Mouse (Mus musculus) myocyte (in vitro differentiated cells): ENCODE measurements around the gene Uqcrc2. TPM values are rescaled to one million over a fixed set of nuclear protein-coding genes. Genes with fewer than 3 reads are reported as not detected.

Source experiments
- H3K27me3 ChIP-seq: one replicate; pipeline ENCODE4 v1.6.1; 2011; ENCODE audit not compliant: control insufficient read depth, insufficient read depth, insufficient read length
- H3K36me3 ChIP-seq: one replicate; pipeline ENCODE4 v1.6.1; 2011; ENCODE audit not compliant: control insufficient read depth, insufficient read depth
- H3K4me2 ChIP-seq: one replicate; pipeline ENCODE4 v1.6.1; 2011; ENCODE audit warnings: low read depth, control low read depth
- H3K4me3 ChIP-seq: one replicate; pipeline ENCODE4 v1.5.1; 2011; ENCODE audit warnings: mild to moderate bottlenecking, control low read depth, moderate library complexity
- H3K79me2 ChIP-seq: one replicate; pipeline ENCODE4 v1.6.1; 2011; ENCODE audit not compliant: control insufficient read depth, insufficient read depth
- H3ac ChIP-seq: one replicate; pipeline ENCODE4 v1.6.1; 2011; ENCODE audit not compliant: control insufficient read depth, insufficient read length
- CEBPB ChIP-seq: IDR thresholded peaks from 2 replicates; pipeline ENCODE4 v1.6.1; 2011; ENCODE audit warnings: mild to moderate bottlenecking, moderate library complexity; ENCODE audit not compliant: poor library complexity, insufficient read depth, severe bottlenecking
- E2F4 ChIP-seq: IDR thresholded peaks from one replicate; pipeline ENCODE4 v1.6.1; 2011; ENCODE audit warnings: mild to moderate bottlenecking, control low read depth, moderate library complexity; ENCODE audit not compliant: insufficient read depth
- MAX ChIP-seq: IDR thresholded peaks from one replicate; pipeline ENCODE4 v1.6.1; 2011; ENCODE audit warnings: low read depth, mild to moderate bottlenecking, control low read depth
- MYOD1 ChIP-seq, 3 experiments: IDR thresholded peaks; one replicate each; pipeline ENCODE4 v1.6.1; 2011; ENCODE audit warnings: control low read depth in 2 of 3, low read depth in 2 of 3, mild to moderate bottlenecking in 2 of 3, moderate library complexity in 1 of 3; ENCODE audit not compliant: insufficient read length in 2 of 3, control insufficient read depth in 1 of 3
- MYOG ChIP-seq, 3 experiments: IDR thresholded peaks; one replicate each; pipeline ENCODE4 v1.6.1; 2011; ENCODE audit warnings: control low read depth in 2 of 3, low read depth in 2 of 3, mild to moderate bottlenecking in 2 of 3; ENCODE audit not compliant: insufficient read length in 2 of 3, control insufficient read depth in 1 of 3, insufficient read depth in 1 of 3
- POLR2A ChIP-seq: IDR thresholded peaks from one replicate; pipeline ENCODE4 v1.6.1; 2011; ENCODE audit warnings: low read depth, mild to moderate bottlenecking, control low read depth, moderate library complexity; ENCODE audit not compliant: insufficient read length
- POLR2AphosphoS2 ChIP-seq: IDR thresholded peaks from one replicate; pipeline ENCODE4 v1.6.1; 2011; ENCODE audit warnings: low read depth, control low read depth; ENCODE audit not compliant: insufficient read length
- REST ChIP-seq: IDR thresholded peaks from one replicate; pipeline ENCODE4 v1.6.1; 2011; ENCODE audit warnings: mild to moderate bottlenecking, control low read depth, moderate library complexity; ENCODE audit not compliant: insufficient read depth, insufficient read length
- SRF ChIP-seq: IDR thresholded peaks from one replicate; pipeline ENCODE4 v1.6.1; 2011; ENCODE audit warnings: low read depth; ENCODE audit not compliant: control insufficient read depth, insufficient read length
- TCF12 ChIP-seq: IDR thresholded peaks from one replicate; pipeline ENCODE4 v1.6.1; 2011; ENCODE audit warnings: mild to moderate bottlenecking, control low read depth; ENCODE audit not compliant: poor library complexity, insufficient read depth, severe bottlenecking
- TCF3 ChIP-seq: IDR thresholded peaks from one replicate; pipeline ENCODE4 v1.6.1; 2011; ENCODE audit warnings: low read depth, control low read depth; ENCODE audit not compliant: insufficient read length
- USF1 ChIP-seq: IDR thresholded peaks from one replicate; pipeline ENCODE4 v1.6.1; 2011; ENCODE audit warnings: low read depth, mild to moderate bottlenecking, control low read depth, moderate library complexity
- polyA plus RNA-seq: library from polyadenylated mRNA; unstranded; fragments of >200 nt; fragmentation: generic; extraction: Trizol; gene quantifications from one replicate; pipeline ENCODE4 v1.2.1, GENCODE M21; 2012; ENCODE audit warnings: missing spikeins

Uqcrc2 gene
- polyA plus RNA-seq, 1 experiment, result 142 TPM

- Histone ChIP-seq H3K36me3 (no peaks in the 10 kb centered on the region), H3K27me3 (no peaks in the 10 kb centered on the region), H3K79me2 (peaks cover 63% of the 10 kb centered on the region), H3ac (no peak overlapping the region), H3K4me2 (no peak overlapping the region), H3K4me3 (no peak overlapping the region)
- TF ChIP-seq MYOG (IDR thresholded peaks at IDR 0.05; ENCODE audit: control insufficient read depth in 1 of 3, insufficient read depth in 1 of 3, insufficient read length in 2 of 3, low read depth in 2 of 3) (no peak), MAX (no peak), POLR2A (no peak), E2F4 (no peak), POLR2AphosphoS2 (no peak), CEBPB (no peak), TCF3 (no peak), SRF (no peak), MYOD1 (IDR thresholded peaks at IDR 0.05; ENCODE audit: control insufficient read depth in 1 of 3, insufficient read length in 2 of 3, low read depth in 2 of 3) (no peak), USF1 (no peak), REST (no peak)
These were observed 60.7 kb downstream of the Uqcrc2 start for GRCm38 (mm10) chr7:120695641-120696040.

- Histone ChIP-seq H3K4me3 (no peak overlapping the region), H3K27me3 (no peaks in the 10 kb centered on the region), H3K79me2 (peaks cover 63% of the 10 kb centered on the region), H3K36me3 (no peaks in the 10 kb centered on the region), H3ac (no peak overlapping the region), H3K4me2 (no peak overlapping the region)
- TF ChIP-seq MYOD1 (IDR thresholded peaks at IDR 0.05; ENCODE audit: control insufficient read depth in 1 of 3, insufficient read length in 2 of 3, low read depth in 2 of 3) (no peak), MAX (no peak), SRF (no peak), MYOG (IDR thresholded peaks at IDR 0.05; ENCODE audit: control insufficient read depth in 1 of 3, insufficient read depth in 1 of 3, insufficient read length in 2 of 3, low read depth in 2 of 3) (no peak), CEBPB (no peak), REST (no peak), TCF3 (no peak), POLR2AphosphoS2 (no peak), POLR2A (no peak)
These were observed 61.4 kb downstream of the Uqcrc2 start for GRCm38 (mm10) chr7:120696331-120696730.

- no peak overlapping the region for H3ac ChIP-seq
- no peak overlapping the region for H3K4me3 ChIP-seq
- H3K79me2 ChIP-seq, result peaks cover 54% of the 10 kb centered on the region
- no peak overlapping the region for H3K4me2 ChIP-seq
- no peak for TF ChIP-seq CEBPB
- TF ChIP-seq REST, result no peak
- TF ChIP-seq USF1, result no peak
- TF ChIP-seq POLR2AphosphoS2, result no peak
- no peak for TF ChIP-seq TCF12
- TF ChIP-seq MYOG (IDR thresholded peaks at IDR 0.05; ENCODE audit: control insufficient read depth in 1 of 3, insufficient read depth in 1 of 3, insufficient read length in 2 of 3, low read depth in 2 of 3), result no peak
- no peak for TF ChIP-seq POLR2A
- TF ChIP-seq SRF, result no peak
- no peak for TF ChIP-seq TCF3
- TF ChIP-seq MYOD1 (IDR thresholded peaks at IDR 0.05; ENCODE audit: control insufficient read depth in 1 of 3, insufficient read length in 2 of 3, low read depth in 2 of 3), result no peak
- TF ChIP-seq E2F4, result no peak
- TF ChIP-seq MAX, result no peak
- no peaks in the 10 kb centered on the region for H3K36me3 ChIP-seq
- H3K27me3 ChIP-seq, result no peaks in the 10 kb centered on the region
These were observed 64.6 kb downstream of the Uqcrc2 start for GRCm38 (mm10) chr7:120699586-120699985.

- TF ChIP-seq USF1 (no peak), MYOD1 (IDR thresholded peaks at IDR 0.05; ENCODE audit: control insufficient read depth in 1 of 3, insufficient read length in 2 of 3, low read depth in 2 of 3) (peak in 2 of 3 experiments; percentile 4 to 30)
- H3K4me2 ChIP-seq, result no peak overlapping the region
- H3K36me3 ChIP-seq, result no peaks in the 10 kb centered on the region
- H3K4me3 ChIP-seq, result no peak overlapping the region
- H3K27me3 ChIP-seq, result no peaks in the 10 kb centered on the region
- no peak overlapping the region for H3ac ChIP-seq
- H3K79me2 ChIP-seq, result peaks cover 46% of the 10 kb centered on the region
These were observed 68.9 kb downstream of the Uqcrc2 start for GRCm38 (mm10) chr7:120703888-120704287.

Other genes starting within 250 kb of the Uqcrc2 start
- gene Abca16, start 225.5 kb upstream of the Uqcrc2 start, polyA plus RNA-seq, result not detected
- gene Pdzd9, start 35.2 kb downstream of the Uqcrc2 start, polyA plus RNA-seq, result 0.16 TPM
- gene Mosmo, start 42.4 kb downstream of the Uqcrc2 start, polyA plus RNA-seq, result 23.3 TPM
- gene Vwa3a, start 104.1 kb downstream of the Uqcrc2 start, polyA plus RNA-seq, result 0.05 TPM
- gene Gm5737, start 177.2 kb downstream of the Uqcrc2 start, polyA plus RNA-seq, result not detected
- 32.3 TPM for gene Eef2k, start 207.7 kb downstream of the Uqcrc2 start, polyA plus RNA-seq